Mouse (Mus musculus) brown adipose tissue, adult 24 weeks (tissue): Measurements from ENCODE around the gene Aldh1a7. TPM values are rescaled to one million over a fixed set of nuclear protein-coding genes. Genes with fewer than 3 reads are reported as not detected.

ENCODE experiments used
- H3K27ac ChIP-seq: fragments of 200-500 bp; replicated peaks from 2 replicates; pipeline ENCODE4 v1.5.1; 2012; ENCODE audit warnings: low read depth, mild to moderate bottlenecking, low read length
- H3K4me1 ChIP-seq: fragments of 200-500 bp; 2 replicates; pipeline ENCODE4 v1.6.1; 2012; ENCODE audit warnings: low read length, mixed read lengths; ENCODE audit not compliant: control insufficient read depth, insufficient read depth, insufficient read length
- H3K4me3 ChIP-seq: fragments of 200-500 bp; 2 replicates; pipeline ENCODE4 v1.5.1; 2012; ENCODE audit warnings: low read depth, mild to moderate bottlenecking, low read length, moderate library complexity; ENCODE audit not compliant: insufficient read depth
- polyA plus RNA-seq: library from polyadenylated mRNA; stranded (reverse); fragments of >200 nt; gene quantifications from 2 replicates; pipeline ENCODE4 v1.2.4, GENCODE M21; 2012; ENCODE audit not compliant: missing spikeins, insufficient read depth, insufficient read length

Gene Aldh1a7
- polyA plus RNA-seq, result 142 and 170 TPM in 2 replicates

- Histone ChIP-seq H3K4me1 (no peaks in the 10 kb centered on the region), H3K27ac (no peak within 1 kb of the TSS), H3K4me3 (peak within 1 kb of the TSS; percentile 27; the same call in 1 of the 2 replicates)
Observed at GRCm38 (mm10) chr19:20727381-20727780, at the start of gene Aldh1a7. Gene Aldh1a7 (minus strand): TSS chr19:20727562.

- no peaks in the 10 kb centered on the region for H3K4me1 ChIP-seq
- H3K4me3 ChIP-seq, result no peak overlapping the region
- no peak overlapping the region for H3K27ac ChIP-seq
Observed at GRCm38 (mm10) chr19:20775681-20776080, 48.3 kb upstream of the Aldh1a7 start.

- no peaks in the 10 kb centered on the region for H3K4me1 ChIP-seq
- H3K27ac ChIP-seq, result no peak overlapping the region
- H3K4me3 ChIP-seq, result no peak overlapping the region
Observed at GRCm38 (mm10) chr19:20773941-20774340, 46.6 kb upstream of the Aldh1a7 start.

DNA sequence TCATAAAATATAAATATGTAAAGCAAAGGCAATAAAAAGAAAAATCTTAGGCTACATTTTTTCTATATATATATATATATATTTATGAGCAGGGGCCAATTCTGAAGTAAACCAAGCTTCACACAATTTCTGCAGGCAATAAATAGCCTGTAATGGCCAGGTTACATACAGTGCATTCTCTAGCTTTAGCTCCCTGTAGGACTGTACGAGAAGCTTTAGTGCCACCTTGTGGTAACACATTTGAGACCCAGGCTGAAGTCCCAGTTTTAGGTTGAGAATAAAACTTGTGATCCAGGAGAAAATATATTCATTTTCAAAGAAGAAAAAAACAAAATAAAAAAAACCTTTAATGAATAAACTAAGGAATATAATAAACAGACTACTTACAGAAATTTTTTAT is 36.9 kb upstream of the Aldh1a7 start:
- Histone ChIP-seq H3K27ac (no peak overlapping the region), H3K4me3 (no peak overlapping the region), H3K4me1 (no peaks in the 10 kb centered on the region)

DNA sequence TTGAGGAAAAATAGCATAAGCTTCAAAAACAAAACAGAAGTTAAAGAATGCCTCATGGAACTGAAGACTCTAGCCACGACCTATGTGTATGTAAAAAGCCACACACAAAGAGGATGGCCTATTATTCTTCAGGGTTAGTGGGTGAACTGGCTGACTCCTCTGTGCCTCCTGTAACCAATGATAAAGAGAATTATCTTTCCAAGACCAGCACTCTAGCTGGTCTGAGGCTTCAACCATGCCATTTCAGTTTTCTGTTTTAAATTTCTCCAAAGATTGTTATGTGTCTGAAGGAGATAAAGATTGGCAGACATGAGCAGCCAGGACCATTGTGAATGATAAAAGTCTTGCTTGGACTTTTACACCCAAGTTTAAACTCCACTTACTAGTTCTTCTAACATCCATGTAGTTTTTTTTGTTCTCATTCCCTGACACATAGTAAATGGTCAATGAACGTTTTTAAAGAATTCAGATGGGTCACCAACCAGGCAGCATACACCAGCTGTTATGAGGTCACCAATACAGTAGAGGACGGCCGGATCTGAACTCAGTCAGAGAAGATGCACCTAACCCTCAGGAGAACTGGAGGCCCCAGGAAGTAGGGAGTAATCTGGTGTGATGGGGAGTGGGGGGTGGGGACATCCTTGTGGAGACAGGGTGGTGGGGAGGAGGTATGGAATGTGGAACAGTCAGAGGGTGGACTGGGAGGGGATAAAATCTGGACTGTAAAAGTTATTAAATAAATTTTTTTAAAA is 34.5 kb upstream of the Aldh1a7 start:
- no peaks in the 10 kb centered on the region for H3K4me1 ChIP-seq
- H3K4me3 ChIP-seq, result no peak overlapping the region
- H3K27ac ChIP-seq, result no peak overlapping the region

GRCm38 (mm10) chr19:20761119-20761518 is 33.8 kb upstream of the Aldh1a7 start:
- no peaks in the 10 kb centered on the region for H3K4me1 ChIP-seq
- no peak overlapping the region for H3K27ac ChIP-seq
- no peak overlapping the region for H3K4me3 ChIP-seq

- Histone ChIP-seq H3K27ac (no peak overlapping the region), H3K4me1 (no peaks in the 10 kb centered on the region)
Observed at GRCm38 (mm10) chr19:20744630-20745029, 17.3 kb upstream of the Aldh1a7 start.

DNA sequence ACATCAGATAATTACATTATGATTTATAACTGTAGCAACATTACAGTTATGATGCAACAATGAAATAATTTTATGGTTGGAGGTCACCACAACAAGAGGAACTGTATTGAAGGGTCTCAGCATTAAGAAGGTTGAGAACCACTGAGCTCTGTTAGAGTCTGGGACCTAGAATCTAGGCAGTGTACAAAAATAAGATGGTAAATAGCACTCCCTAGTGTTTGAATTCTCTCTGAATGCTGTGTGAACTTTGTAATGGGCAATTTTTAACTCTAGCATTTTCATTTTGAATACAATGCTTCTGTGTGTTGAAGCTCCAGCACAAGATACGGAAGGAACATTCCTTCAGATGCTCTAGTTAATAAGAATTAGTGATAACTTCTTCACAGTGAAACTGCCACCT is 916 bp upstream of the Aldh1a7 start:
- H3K4me1 ChIP-seq, result no peaks in the 10 kb centered on the region
- H3K4me3 ChIP-seq, result no peak overlapping the region
- H3K27ac ChIP-seq, result no peak overlapping the region

More at GRCm38 (mm10) chr19:20744630-20745029, 17.3 kb upstream of the Aldh1a7 start:
- no peak overlapping the region for H3K4me3 ChIP-seq

DNA sequence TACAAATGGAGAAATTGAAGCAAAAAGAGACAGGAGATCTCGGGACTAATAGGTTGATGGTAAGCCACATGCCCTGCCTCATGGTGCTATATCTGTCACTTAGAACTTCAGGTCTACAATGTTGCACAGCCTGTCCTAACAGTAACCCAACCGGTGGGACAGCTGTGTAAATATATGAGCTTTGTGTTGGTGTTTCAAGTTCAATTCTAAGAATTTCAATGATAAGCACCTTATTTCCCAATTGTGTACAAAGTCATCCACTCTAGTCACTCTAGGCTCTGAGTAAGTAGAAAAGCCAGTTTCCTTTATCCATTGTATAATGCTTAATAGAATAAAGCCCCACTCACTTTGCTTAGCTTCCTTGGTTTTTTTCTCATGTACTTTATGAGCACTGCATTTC is 4.4 kb downstream of the Aldh1a7 start:
- Histone ChIP-seq H3K27ac (no peak overlapping the region), H3K4me3 (no peak overlapping the region)

DNA sequence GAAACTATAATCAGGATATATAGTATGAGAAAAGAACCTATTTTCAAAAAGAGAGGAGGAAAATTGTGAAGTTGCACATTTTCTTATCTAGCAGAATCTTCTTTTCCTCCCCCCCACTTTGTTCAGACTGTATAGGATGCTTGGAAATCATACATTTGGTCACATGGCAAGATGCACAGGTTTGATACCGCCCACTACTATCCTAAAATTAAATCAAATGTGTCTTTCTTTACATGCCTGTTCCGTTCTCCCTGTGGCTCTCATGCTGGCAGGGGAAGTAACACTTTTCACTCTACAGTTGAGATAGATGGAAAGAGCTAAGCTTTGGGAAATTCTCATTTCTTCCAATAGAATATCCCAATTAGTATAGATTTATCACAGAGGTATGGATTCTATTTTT is 7.1 kb downstream of the Aldh1a7 start:
- Histone ChIP-seq H3K27ac (no peak overlapping the region), H3K4me1 (no peaks in the 10 kb centered on the region), H3K4me3 (no peak overlapping the region)

More for the DNA sequence above, 4.4 kb downstream of the Aldh1a7 start:
- H3K4me1 ChIP-seq, result no peaks in the 10 kb centered on the region

DNA sequence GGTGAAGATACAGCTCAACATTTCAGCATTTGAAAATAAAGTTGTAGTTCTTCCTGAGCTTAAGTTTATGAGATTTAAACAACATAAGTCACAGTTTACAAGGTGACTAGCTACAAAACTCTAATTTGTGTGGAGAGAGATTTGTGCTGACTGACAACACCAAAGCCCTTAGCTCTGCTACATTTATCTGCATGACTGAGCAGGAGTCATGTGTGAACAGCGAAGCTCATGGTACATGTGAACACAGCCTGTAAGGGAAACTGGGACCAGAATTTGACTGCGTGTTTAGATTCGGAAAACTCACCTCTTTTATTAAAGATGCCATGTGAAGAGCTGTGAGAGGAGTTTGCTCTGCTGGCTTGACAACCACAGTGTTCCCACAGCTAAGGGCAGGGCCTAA is 11.7 kb downstream of the Aldh1a7 start:
- Histone ChIP-seq H3K4me3 (no peak overlapping the region), H3K27ac (no peak overlapping the region), H3K4me1 (no peaks in the 10 kb centered on the region)

GRCm38 (mm10) chr19:20715093-20715492 is 12.3 kb downstream of the Aldh1a7 start:
- Histone ChIP-seq H3K4me1 (no peaks in the 10 kb centered on the region), H3K27ac (no peak overlapping the region), H3K4me3 (no peak overlapping the region)

GRCm38 (mm10) chr19:20714543-20714942 is 12.8 kb downstream of the Aldh1a7 start:
- Histone ChIP-seq H3K27ac (no peak overlapping the region), H3K4me3 (no peak overlapping the region), H3K4me1 (no peaks in the 10 kb centered on the region)

GRCm38 (mm10) chr19:20707159-20707558 is 20.2 kb downstream of the Aldh1a7 start:
- H3K4me3 ChIP-seq, result no peak overlapping the region

DNA sequence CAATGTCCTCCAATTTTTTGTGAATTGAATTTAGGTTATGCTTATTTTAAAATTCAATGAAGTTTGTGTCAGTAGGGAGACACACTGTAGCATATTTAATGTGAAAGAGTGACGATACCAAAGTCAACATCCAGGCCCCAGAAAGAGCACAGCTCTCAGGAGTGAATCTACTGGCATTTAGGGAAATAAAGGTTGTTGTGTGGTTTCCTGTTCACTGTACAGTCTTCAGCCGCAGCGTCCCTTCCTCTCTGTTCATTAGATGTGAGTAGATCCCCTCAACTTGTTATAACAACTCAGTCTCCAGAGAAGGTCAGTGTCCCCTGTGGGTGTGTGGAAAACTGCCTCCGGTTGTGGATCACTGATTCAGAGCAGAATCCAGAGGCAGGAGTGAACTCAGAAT is 20.6 kb downstream of the Aldh1a7 start:
- Histone ChIP-seq H3K4me3 (no peak overlapping the region), H3K4me1 (no peaks in the 10 kb centered on the region), H3K27ac (no peak overlapping the region)

More at GRCm38 (mm10) chr19:20707159-20707558, 20.2 kb downstream of the Aldh1a7 start:
- H3K27ac ChIP-seq, result no peak overlapping the region
- H3K4me1 ChIP-seq, result no peaks in the 10 kb centered on the region

- no peak overlapping the region for H3K4me3 ChIP-seq
- H3K4me1 ChIP-seq, result no peaks in the 10 kb centered on the region
Observed at GRCm38 (mm10) chr19:20702074-20702473, 25.3 kb downstream of the Aldh1a7 start.

More at GRCm38 (mm10) chr19:20702074-20702473, 25.3 kb downstream of the Aldh1a7 start:
- no peak overlapping the region for H3K27ac ChIP-seq
